8 mouse cellular contexts compared by ENCODE assay signal in the genomic region with DNA sequence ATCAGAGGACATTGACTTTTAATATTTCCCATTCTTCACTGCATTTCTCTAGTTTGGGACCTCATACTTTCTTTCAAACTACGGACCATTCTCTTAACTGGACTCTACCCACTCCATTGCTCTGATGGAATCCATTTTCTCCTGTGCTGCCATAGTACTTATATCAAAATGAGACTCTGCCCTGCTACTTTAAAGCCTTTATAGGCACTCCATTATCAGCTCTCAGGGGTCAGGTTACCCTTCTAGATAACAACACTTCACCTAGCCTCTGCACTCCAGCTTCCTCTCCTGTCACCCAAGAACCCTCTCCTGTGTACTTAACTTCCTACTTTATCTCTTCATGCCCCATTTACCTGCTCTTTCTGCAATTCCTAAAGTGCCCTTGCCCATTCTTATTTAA. TPM values are rescaled to one million over a fixed set of nuclear protein-coding genes. Genes with fewer than 3 reads are reported as not detected.
A peak's percentile ranks its signal among the peaks of the same experiment; 100 is the strongest.
DNase-seq lines count a peak whose midpoint lies in the region; ATAC-seq lines count a peak whose summit lies in the region.

No protein-coding gene starts in this region.

- H3K27ac ChIP-seq in forebrain, embryonic 14.5 days (ENCODE audit: low read depth, low read length) = no peak overlapping the region
- no peak overlapping the region for H3K27ac ChIP-seq in liver, embryonic 15.5 days (replicated peaks)

- H3K4me1 ChIP-seq in forebrain, embryonic 14.5 days (ENCODE audit: control insufficient read depth, insufficient read depth, low read length) = no peaks in the 10 kb centered on the region
- no peaks in the 10 kb centered on the region; the same call in 1 of the 2 replicates for H3K4me1 ChIP-seq in liver, embryonic 15.5 days (replicated peaks)

- ATAC-seq in forebrain, embryonic 14.5 days = no peak
- no peak for ATAC-seq in liver, embryonic 15.5 days (ENCODE audit: insufficient read depth)

- H3K27me3 ChIP-seq in forebrain, embryonic 14.5 days (replicated peaks; ENCODE audit: control insufficient read depth, insufficient read depth, low read length) = no peaks in the 10 kb centered on the region
- H3K27me3 ChIP-seq in liver, embryonic 15.5 days = no peaks in the 10 kb centered on the region

- peak overlapping the region; percentile 47 for H3K4me3 ChIP-seq in forebrain, embryonic 14.5 days (ENCODE audit: low read depth, low read length)
- H3K4me3 ChIP-seq in liver, embryonic 15.5 days (replicated peaks) = peak overlapping the region; percentile 66

- peak overlapping the region; percentile 44 for H3K4me2 ChIP-seq in forebrain, embryonic 14.5 days (ENCODE audit: low read length)
- peak overlapping the region; percentile 46 for H3K4me2 ChIP-seq in liver, embryonic 15.5 days

- 52% methylated on average over 1 of the region's 1 CpGs for WGBS in forebrain, embryonic 14.5 days
- WGBS in liver, embryonic 15.5 days (ENCODE audit: insufficient replicate concordance) = 56% methylated on average over 1 of the region's 1 CpGs

- H3K9ac ChIP-seq in forebrain, embryonic 14.5 days (ENCODE audit: low read length) = no peak overlapping the region
- no peak overlapping the region for H3K9ac ChIP-seq in liver, embryonic 15.5 days

- DNase-seq in embryo, embryonic 11 days = peak; percentile 1
- no peak for DNase-seq in embryo, embryonic 9.5 days (ENCODE audit: extremely low spot score)
- DNase-seq in 416B (ENCODE audit: low read depth) = peak; percentile 32
- DNase-seq in forebrain, embryonic 14.5 days (ENCODE audit: low spot score) = no peak
- DNase-seq in urinary bladder, postnatal 10 days (ENCODE audit: low spot score) = no peak
- no peak for DNase-seq in spleen, adult 18-20 months
- no peak for DNase-seq in urinary bladder, adult 2 months (ENCODE audit: low spot score)

- no peaks in the 10 kb centered on the region for H3K36me3 ChIP-seq in forebrain, embryonic 14.5 days (ENCODE audit: control insufficient read depth, insufficient read depth, low read length)
- no peaks in the 10 kb centered on the region for H3K36me3 ChIP-seq in liver, embryonic 15.5 days (replicated peaks)

- no peaks in the 10 kb centered on the region for H3K9me3 ChIP-seq in forebrain, embryonic 14.5 days (replicated peaks; ENCODE audit: control insufficient read depth, low read length)
- no peaks in the 10 kb centered on the region for H3K9me3 ChIP-seq in liver, embryonic 15.5 days (replicated peaks)

RNA-seq across cellular contexts. Expression of gene Apool, which starts 1.0 kb away (rescaled TPM):
- 25.9 and 32.2 TPM in 2 replicates for polyA plus RNA-seq in forebrain, embryonic 14.5 days (2014; fragmentation: Nextera tagmentation; extraction: Ambion mirVana)
- polyA plus RNA-seq in liver, embryonic 15.5 days (2015; fragmentation: Nextera tagmentation; extraction: Ambion mirVana) = 21.6 and 21.8 TPM in 2 replicates
- 16.7 and 16.9 TPM in 2 replicates for polyA plus RNA-seq in urinary bladder, adult 2 months (2012; rRNA removed)

Comparison
In these comparisons a context has a peak if more than half of its experiments do, and no peak if none do; other contexts are left out.
1. DNase-seq: peak in embryo, embryonic 11 days (single experiment) and 416B (single experiment); none in embryo, embryonic 9.5 days (single experiment), forebrain, embryonic 14.5 days (single experiment), urinary bladder, postnatal 10 days (single experiment), spleen, adult 18-20 months (0 of 2) and urinary bladder, adult 2 months (single experiment).